Mouse (Mus musculus) erythroblast, embryonic 14.5 days (primary cell): ENCODE measurements around the gene Cercam.

Source experiments
- GATA1 ChIP-seq: IDR thresholded peaks from 2 replicates; pipeline ENCODE4 v1.6.1; 2012; ENCODE audit warnings: low read length, inconsistent platforms, mixed read lengths
- TAL1 ChIP-seq: IDR thresholded peaks from 3 replicates; pipeline ENCODE4 v1.6.1; 2012; ENCODE audit warnings: low read length, inconsistent platforms, mixed read lengths

GRCm38 (mm10) chr2:29872581-29873295, 3.8 kb downstream of the Cercam start:
- TF ChIP-seq GATA1 = no peak
- TF ChIP-seq TAL1 = no peak
